Mouse (Mus musculus) liver, postnatal 0 days (tissue): ENCODE measurements around the gene Tmem50a.

Experiments used
- CTCF ChIP-seq: sonication (generic); IDR thresholded peaks from 2 replicates; pipeline ENCODE4 v1.5.1; 2016; ENCODE audit warnings: antibody characterized with exemption, low read depth
- EP300 ChIP-seq: IDR thresholded peaks from 2 replicates; pipeline ENCODE4 v1.6.1; 2016; ENCODE audit warnings: antibody characterized with exemption, low read depth, mild to moderate bottlenecking

DNA sequence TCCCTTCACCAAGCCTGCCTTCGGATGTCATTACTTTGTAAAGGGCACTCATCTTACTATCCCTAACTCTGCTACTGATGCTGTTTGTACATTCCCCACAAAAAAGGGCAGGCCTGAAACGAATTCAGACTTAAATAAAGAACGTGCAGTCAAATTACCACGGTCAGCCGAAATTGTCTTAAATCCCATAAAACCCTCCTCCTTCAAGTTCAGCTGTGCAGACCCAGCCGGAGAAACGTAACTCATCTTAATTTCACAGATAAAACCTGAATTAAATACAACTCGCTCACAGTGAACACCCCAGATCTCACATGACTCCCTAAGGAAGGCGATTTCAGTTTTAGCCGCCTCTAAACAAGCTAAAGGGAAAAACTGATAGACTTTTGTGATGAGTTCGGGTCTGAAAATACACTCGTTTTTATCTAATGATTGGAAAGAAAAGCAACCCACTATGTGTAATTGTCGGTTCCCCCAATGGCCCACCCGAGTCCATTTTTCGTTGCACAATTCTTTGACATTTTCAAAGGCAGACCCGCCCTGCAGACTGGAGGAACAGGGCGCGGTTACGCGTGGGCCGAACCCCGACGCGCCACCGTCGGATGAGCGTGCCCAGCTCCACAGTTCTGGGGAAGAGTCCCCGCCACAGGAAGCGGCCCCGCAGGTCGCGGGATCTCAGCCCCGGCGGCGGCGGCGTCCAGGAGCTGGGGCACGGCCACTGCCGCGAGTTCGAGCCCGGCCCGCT, 531 bp downstream of the Tmem50a start:
- TF ChIP-seq CTCF = no peak
- no peak for TF ChIP-seq EP300
